Mouse (Mus musculus): ENCODE results near the gene Crygs. TPM values are rescaled to one million over a fixed set of nuclear protein-coding genes. Genes with fewer than 3 reads are reported as not detected.
A peak's percentile ranks its signal among the peaks of the same experiment; 100 is the strongest.

Crygs gene
- total and polyA plus RNA-seq, 2 experiments from 2014 or later = not detected

- H3K9me3 ChIP-seq (replicated peaks; ENCODE audit: control insufficient read depth, low read length) = no peaks in the 10 kb centered on the region
- H3K36me3 ChIP-seq (replicated peaks; ENCODE audit: control insufficient read depth, insufficient read depth, low read length) = no peaks in the 10 kb centered on the region
- H3K27ac ChIP-seq (ENCODE audit: low read depth) = no peak overlapping the region
- no peaks in the 10 kb centered on the region for H3K27me3 ChIP-seq (ENCODE audit: control insufficient read depth, insufficient read depth, low read length)
- ATAC-seq (ENCODE audit: insufficient read depth, low read depth) = no peak
- H3K4me3 ChIP-seq (ENCODE audit: low read depth, low read length) = no peak overlapping the region
- H3K4me2 ChIP-seq (ENCODE audit: low read depth, low read length) = no peak overlapping the region
- 88% methylated on average over 3 of the region's 3 CpGs for WGBS
- no peaks in the 10 kb centered on the region for H3K4me1 ChIP-seq (ENCODE audit: control insufficient read depth, insufficient read depth)
- H3K9ac ChIP-seq (replicated peaks; ENCODE audit: low read depth, low read length) = no peak overlapping the region
- no peak for TF ChIP-seq EP300 (IDR thresholded peaks at IDR 0.05; ENCODE audit: low read depth)
- peak; percentile 5; the same call in 1 of the 2 replicates for TF ChIP-seq CTCF (IDR thresholded peaks at IDR 0.05; ENCODE audit: low read depth)
- DNase-seq (ENCODE audit: low spot score) = no peak
Observed at GRCm38 (mm10) chr16:22767405-22767804, 44.0 kb downstream of the Crygs start.

- H3K9ac ChIP-seq (replicated peaks; ENCODE audit: low read depth, low read length) = no peak overlapping the region
- DNase-seq (ENCODE audit: low spot score) (peak; percentile 30), ATAC-seq (ENCODE audit: insufficient read depth, low read depth) (peak; percentile 64; the same call in 1 of the 2 replicates)
- WGBS = 48% methylated on average over 16 of the region's 16 CpGs
- H3K36me3 ChIP-seq (replicated peaks; ENCODE audit: control insufficient read depth, insufficient read depth, low read length) = no peaks in the 10 kb centered on the region
- peak overlapping the region; percentile 35 for H3K4me2 ChIP-seq (ENCODE audit: low read depth, low read length)
- no peak for TF ChIP-seq EP300 (IDR thresholded peaks at IDR 0.05; ENCODE audit: low read depth)
- TF ChIP-seq CTCF (IDR thresholded peaks at IDR 0.05; ENCODE audit: low read depth) = no peak
- H3K9me3 ChIP-seq (replicated peaks; ENCODE audit: control insufficient read depth, low read length) = no peaks in the 10 kb centered on the region
- 0 out of 2 replicates have a peak overlapping the region, but pooled peaks have one; percentile 16 for H3K4me3 ChIP-seq (ENCODE audit: low read depth, low read length)
- no peaks in the 10 kb centered on the region for H3K4me1 ChIP-seq (ENCODE audit: control insufficient read depth, insufficient read depth)
- no peak overlapping the region; the same call in 1 of the 2 replicates for H3K27ac ChIP-seq (ENCODE audit: low read depth)
- no peaks in the 10 kb centered on the region for H3K27me3 ChIP-seq (ENCODE audit: control insufficient read depth, insufficient read depth, low read length)
Observed at GRCm38 (mm10) chr16:22766738-22767211, 44.6 kb downstream of the Crygs start.

- no peak for TF ChIP-seq CTCF (IDR thresholded peaks at IDR 0.05; ENCODE audit: low read depth)
- no peak for TF ChIP-seq EP300 (IDR thresholded peaks at IDR 0.05; ENCODE audit: low read depth)
- no peak for DNase-seq (ENCODE audit: low spot score)
Observed at GRCm38 (mm10) chr16:22765531-22765930, 45.8 kb downstream of the Crygs start.

More at GRCm38 (mm10) chr16:22765531-22765930, 45.8 kb downstream of the Crygs start:
- Histone ChIP-seq H3K9me3 (replicated peaks; ENCODE audit: control insufficient read depth, low read length) (peaks cover 2% of the 10 kb centered on the region; the same call in 1 of the 2 replicates), H3K4me1 (ENCODE audit: control insufficient read depth, insufficient read depth) (no peaks in the 10 kb centered on the region), H3K4me2 (ENCODE audit: low read depth, low read length) (no peak overlapping the region), H3K27ac (ENCODE audit: low read depth) (no peak overlapping the region), H3K4me3 (ENCODE audit: low read depth, low read length) (no peak overlapping the region), H3K9ac (replicated peaks; ENCODE audit: low read depth, low read length) (no peak overlapping the region), H3K36me3 (replicated peaks; ENCODE audit: control insufficient read depth, insufficient read depth, low read length) (no peaks in the 10 kb centered on the region), H3K27me3 (ENCODE audit: control insufficient read depth, insufficient read depth, low read length) (no peaks in the 10 kb centered on the region)
- WGBS = 72% methylated on average over 7 of the region's 7 CpGs
- no peak for ATAC-seq (ENCODE audit: insufficient read depth, low read depth)

Other genes starting within 250 kb of the Crygs start
- 0.08 TPM in 1 of 2 replicates, not detected in the other for gene Dgkg, start 154.4 kb downstream of the Crygs start, total RNA-seq (2014; rRNA removed; ENCODE audit: low replicate concordance)
- gene Dgkg, start 154.4 kb downstream of the Crygs start, polyA plus RNA-seq (2015; fragmentation: Nextera tagmentation; extraction: Ambion mirVana) = 0.37 and 0.44 TPM in 2 replicates
- gene Tbccd1, start 46.1 kb upstream of the Crygs start, total RNA-seq (2014; rRNA removed; ENCODE audit: low replicate concordance) = 13.4 and 15.3 TPM in 2 replicates
- gene Tbccd1, start 46.1 kb upstream of the Crygs start, polyA plus RNA-seq (2015; fragmentation: Nextera tagmentation; extraction: Ambion mirVana) = 13.6 and 14.1 TPM in 2 replicates
- gene Dnajb11, start 46.3 kb upstream of the Crygs start, total RNA-seq (2014; rRNA removed; ENCODE audit: low replicate concordance) = 27.7 and 43.8 TPM in 2 replicates
- gene Dnajb11, start 46.3 kb upstream of the Crygs start, polyA plus RNA-seq (2015; fragmentation: Nextera tagmentation; extraction: Ambion mirVana) = 56.2 and 59.2 TPM in 2 replicates
- 43.4 and 62.1 TPM in 2 replicates for gene Ahsg, start 79.7 kb upstream of the Crygs start, total RNA-seq (2014; rRNA removed; ENCODE audit: low replicate concordance)
- gene Ahsg, start 79.7 kb upstream of the Crygs start, polyA plus RNA-seq (2015; fragmentation: Nextera tagmentation; extraction: Ambion mirVana) = 11.1 and 13.0 TPM in 2 replicates
- gene Fetub, start 106.8 kb upstream of the Crygs start, total RNA-seq (2014; rRNA removed; ENCODE audit: low replicate concordance) = not detected in 2 replicates
- gene Fetub, start 106.8 kb upstream of the Crygs start, polyA plus RNA-seq (2015; fragmentation: Nextera tagmentation; extraction: Ambion mirVana) = 0.30 TPM in 1 of 2 replicates, not detected in the other
- gene Hrg, start 139.5 kb upstream of the Crygs start, total RNA-seq (2014; rRNA removed; ENCODE audit: low replicate concordance) = not detected in 2 replicates
- not detected in 2 replicates for gene Hrg, start 139.5 kb upstream of the Crygs start, polyA plus RNA-seq (2015; fragmentation: Nextera tagmentation; extraction: Ambion mirVana)
- not detected in 2 replicates for gene Kng2, start 217.9 kb upstream of the Crygs start, total RNA-seq (2014; rRNA removed; ENCODE audit: low replicate concordance)
- 0.15 TPM in 1 of 2 replicates, not detected in the other for gene Kng2, start 217.9 kb upstream of the Crygs start, polyA plus RNA-seq (2015; fragmentation: Nextera tagmentation; extraction: Ambion mirVana)
- gene Kng1, start 246.3 kb upstream of the Crygs start, total RNA-seq (2014; rRNA removed; ENCODE audit: low replicate concordance) = 0.46 and 1.3 TPM in 2 replicates
- 0.18 and 0.26 TPM in 2 replicates for gene Kng1, start 246.3 kb upstream of the Crygs start, polyA plus RNA-seq (2015; fragmentation: Nextera tagmentation; extraction: Ambion mirVana)

Measured in heart, postnatal 0 days (tissue).